Mouse (Mus musculus) G1E (cell line): Measurements from ENCODE around the gene Speg. TPM values are rescaled to one million over a fixed set of nuclear protein-coding genes. Genes with fewer than 3 reads are reported as not detected.

Experiments used
- ATAC-seq: 2 replicates; pipeline ENCODE4 v1.8.0; 2016; ENCODE audit warnings: mild to moderate bottlenecking; ENCODE audit not compliant: insufficient number of reproducible peaks, poor library complexity, low FRiP score, severe bottlenecking; ENCODE audit errors: extremely low read depth
- DNase-seq: peaks from one replicate; pipeline ENCODE4 v3.0.0; 2012; ENCODE audit warnings: low spot score
- H3K27me3 ChIP-seq: 2 replicates; pipeline ENCODE4 v1.6.1; 2012; ENCODE audit warnings: mild to moderate bottlenecking, low read length, inconsistent platforms; ENCODE audit not compliant: insufficient read depth
- H3K36me3 ChIP-seq: replicated peaks from 2 replicates; pipeline ENCODE3; 2012; ENCODE audit warnings: mild to moderate bottlenecking, inconsistent platforms
- H3K4me1 ChIP-seq: 2 replicates; pipeline ENCODE4 v1.6.1; 2012; ENCODE audit warnings: low read depth, low read length, inconsistent platforms, mixed read lengths; ENCODE audit not compliant: insufficient read depth
- H3K4me3 ChIP-seq: 2 replicates; pipeline ENCODE4 v1.5.1; 2012; ENCODE audit warnings: low read depth, mild to moderate bottlenecking, inconsistent platforms, low read length, moderate library complexity, mixed read lengths
- H3K9me3 ChIP-seq: replicated peaks from 2 replicates; pipeline ENCODE4 v1.6.1; 2012; ENCODE audit warnings: inconsistent platforms
- CTCF ChIP-seq: IDR thresholded peaks from 2 replicates; pipeline ENCODE4 v1.5.1; 2012; ENCODE audit warnings: low read depth, low read length, inconsistent platforms, mixed read lengths
- GATA1 ChIP-seq: IDR thresholded peaks from 2 replicates; pipeline ENCODE4 v1.6.1; 2012; ENCODE audit warnings: borderline replicate concordance, low read length, inconsistent platforms, mixed read lengths
- GATA2 ChIP-seq: IDR thresholded peaks from 2 replicates; pipeline ENCODE4 v1.6.1; 2012; ENCODE audit warnings: low read depth, low read length, inconsistent platforms, borderline replicate concordance
- POLR2AphosphoS5 ChIP-seq: IDR thresholded peaks from 2 replicates; pipeline ENCODE4 v1.6.1; 2012; ENCODE audit warnings: low read depth, low read length, inconsistent platforms; ENCODE audit not compliant: insufficient replicate concordance
- TAL1 ChIP-seq: conservative IDR thresholded peaks from 2 replicates; pipeline ENCODE4 v1.6.1; 2012; ENCODE audit warnings: low read depth, low read length, inconsistent platforms, mixed read lengths
- polyA plus RNA-seq: library from polyadenylated mRNA; stranded (reverse); fragments of >175 nt; gene quantifications from 2 replicates; pipeline ENCODE4 v1.2.3, GENCODE M21; 2012
- total RNA-seq, 2 experiments: library from RNA; stranded (forward) in 1 of 2; stranded (reverse) in 1 of 2; fragments of 200-1000 nt in 1 of 2; fragments of >200 nt in 1 of 2; fragmentation: Nextera tagmentation in 1 of 2; gene quantifications; 2 replicates each; pipeline ENCODE4 v1.2.3; 2014 to 2017

Gene Speg
- total and polyA plus RNA-seq, 3 experiments = 1.9 to 10.3 (median 1.9) TPM

- H3K9me3 ChIP-seq = peaks cover 4% of the 10 kb centered on the region
- DNase-seq (peak; percentile 88), ATAC-seq (peak; percentile 71)
- H3K4me1 ChIP-seq = peaks cover 88% of the 10 kb centered on the region
- TF ChIP-seq TAL1 = peak; percentile 73; the same call in 1 of the 2 replicates
- no peak for TF ChIP-seq GATA2
- peak overlapping the region; percentile 53; the same call in 1 of the 2 replicates for H3K4me3 ChIP-seq
- H3K27me3 ChIP-seq = peaks cover 39% of the 10 kb centered on the region
- no peaks in the 10 kb centered on the region for H3K36me3 ChIP-seq
Measured at GRCm38 (mm10) chr1:75462636-75463035, 87.5 kb downstream of the Speg start.

DNA sequence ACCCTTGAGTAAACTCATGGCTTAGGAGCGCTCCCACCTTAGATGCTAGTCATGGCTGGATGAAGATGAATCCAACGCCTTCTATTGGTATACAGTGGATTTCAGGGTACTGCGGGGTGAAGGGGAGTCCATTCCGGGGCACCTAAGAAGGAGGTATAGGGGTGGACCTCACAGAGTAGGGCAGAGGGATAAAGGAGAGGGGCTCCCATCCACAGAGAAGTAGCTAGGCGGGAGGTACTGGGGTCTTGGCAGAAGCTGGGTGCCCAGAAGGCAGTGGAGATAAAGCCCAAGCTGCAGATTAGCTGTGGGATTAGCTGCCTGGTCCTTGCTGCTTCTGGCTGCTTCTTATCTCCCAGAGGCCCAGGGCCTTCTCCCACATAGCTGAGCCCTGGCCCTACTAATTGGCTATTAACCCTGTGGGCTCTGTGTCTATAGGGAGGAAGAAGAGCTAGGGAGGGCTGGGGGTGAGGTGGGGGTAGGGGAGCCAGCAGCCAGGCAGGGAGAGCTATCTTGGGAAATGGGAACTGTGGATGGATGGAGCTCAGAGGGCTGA is 88.6 kb downstream of the Speg start:
- Histone ChIP-seq H3K4me3 (peak overlapping the region; percentile 58; the same call in 1 of the 2 replicates), H3K4me1 (peaks cover 85% of the 10 kb centered on the region), H3K36me3 (no peaks in the 10 kb centered on the region), H3K9me3 (peaks cover 4% of the 10 kb centered on the region), H3K27me3 (peaks cover 38% of the 10 kb centered on the region)
- ATAC-seq (peak; percentile 82), DNase-seq (peak; percentile 88)
- TF ChIP-seq CTCF (no peak), POLR2AphosphoS5 (no peak), GATA1 (no peak), GATA2 (peak; percentile 86; the same call in 1 of the 2 replicates), TAL1 (peak; percentile 98)

- Histone ChIP-seq H3K36me3 (peaks cover 23% of the 10 kb centered on the region), H3K4me1 (peaks cover 64% of the 10 kb centered on the region), H3K4me3 (no peak overlapping the region; the same call in 1 of the 2 replicates), H3K27me3 (peaks cover 30% of the 10 kb centered on the region), H3K9me3 (no peaks in the 10 kb centered on the region; the same call in 1 of the 2 replicates)
- no peak for TF ChIP-seq POLR2AphosphoS5
- TF ChIP-seq TAL1 = no peak
- TF ChIP-seq GATA1 = no peak
- no peak for TF ChIP-seq GATA2
- TF ChIP-seq CTCF = peak; percentile 82
- ATAC-seq (no peak), DNase-seq (peak; percentile 89)
Measured at GRCm38 (mm10) chr1:75467215-75467927, 92.3 kb downstream of the Speg start.

GRCm38 (mm10) chr1:75469287-75469825 is 94.3 kb downstream of the Speg start:
- no peak for TF ChIP-seq TAL1
- no peak for TF ChIP-seq CTCF
- TF ChIP-seq GATA2 = no peak
- TF ChIP-seq POLR2AphosphoS5 = no peak
- no peak for TF ChIP-seq GATA1
- no peak for DNase-seq
- H3K4me1 ChIP-seq = peaks cover 53% of the 10 kb centered on the region
- H3K36me3 ChIP-seq = peaks cover 43% of the 10 kb centered on the region
- peaks cover 30% of the 10 kb centered on the region for H3K27me3 ChIP-seq
- H3K4me3 ChIP-seq = no peak overlapping the region
- no peaks in the 10 kb centered on the region for H3K9me3 ChIP-seq
- no peak for ATAC-seq

GRCm38 (mm10) chr1:75476441-75476840 is 101.3 kb downstream of the Speg start:
- TF ChIP-seq CTCF = no peak
- TF ChIP-seq GATA2 = no peak
- TF ChIP-seq GATA1 = no peak
- peaks cover 62% of the 10 kb centered on the region for H3K36me3 ChIP-seq
- H3K4me3 ChIP-seq = no peak overlapping the region; the same call in 1 of the 2 replicates
- peaks cover 60% of the 10 kb centered on the region for H3K4me1 ChIP-seq
- H3K27me3 ChIP-seq = no peaks in the 10 kb centered on the region; the same call in 1 of the 2 replicates
- no peaks in the 10 kb centered on the region for H3K9me3 ChIP-seq
- ATAC-seq = no peak
- no peak for DNase-seq

DNA sequence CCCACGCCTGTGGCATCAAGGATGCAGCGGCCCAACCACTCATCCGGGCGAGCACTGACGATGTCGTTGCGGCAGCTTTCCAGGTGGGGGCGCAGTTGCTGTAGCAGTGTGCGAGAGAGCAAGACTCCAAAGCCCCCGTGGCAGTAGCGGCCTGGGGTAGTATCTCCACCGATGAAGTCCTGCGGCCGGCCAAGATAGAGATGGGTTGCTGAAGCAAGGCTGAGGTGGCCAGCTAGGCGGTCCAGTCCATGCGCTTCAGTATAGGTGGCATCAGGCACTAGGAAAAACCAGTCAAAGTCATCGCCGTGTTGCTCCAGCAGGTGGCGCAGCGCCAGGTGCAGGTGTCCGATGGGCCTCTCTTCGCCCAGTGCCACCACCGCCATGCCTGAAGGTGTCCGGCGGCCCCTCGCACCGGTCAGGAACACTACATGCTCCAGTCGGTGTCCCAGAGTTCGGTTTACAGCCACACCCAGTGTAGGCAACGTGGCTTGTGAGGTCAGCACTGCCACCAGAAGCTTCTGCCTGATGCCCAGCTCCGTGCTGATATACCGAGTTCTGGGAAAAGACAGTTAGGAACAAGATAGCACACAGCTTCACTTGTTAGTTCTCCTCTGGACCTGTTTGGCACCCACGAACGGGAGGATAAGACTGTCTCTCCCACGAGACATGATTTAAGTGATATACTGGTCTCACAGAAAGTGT is 102.3 kb downstream of the Speg start:
- peak; percentile 74 for DNase-seq
- Histone ChIP-seq H3K27me3 (peaks cover under 1% of the 10 kb centered on the region; the same call in 1 of the 2 replicates), H3K36me3 (peaks cover 54% of the 10 kb centered on the region), H3K4me3 (peak overlapping the region; percentile 80), H3K9me3 (no peaks in the 10 kb centered on the region), H3K4me1 (peaks cover 57% of the 10 kb centered on the region)
- no peak for TF ChIP-seq TAL1
- peak; percentile 80 for TF ChIP-seq CTCF
- no peak for TF ChIP-seq POLR2AphosphoS5
- TF ChIP-seq GATA2 = no peak
- no peak for TF ChIP-seq GATA1
- peak; percentile 22; the same call in 1 of the 2 replicates for ATAC-seq
